Mouse (Mus musculus) heart, adult 8-10 months (tissue): ENCODE results near the gene Carmil2. TPM values are rescaled to one million over a fixed set of nuclear protein-coding genes. Genes with fewer than 3 reads are reported as not detected.
A peak's percentile ranks its signal among the peaks of the same experiment; 100 is the strongest.

Experiments used
- DNase-seq: peaks from one replicate; pipeline ENCODE4 v3.0.0; 2022; ENCODE audit warnings: low spot score
- total RNA-seq, 4 experiments: library from RNA; stranded (reverse); gene quantifications; 2 replicates each; pipeline ENCODE4 v1.2.4; 2022

Gene Carmil2
- total RNA-seq, 4 experiments from 2014 or later: 0.13 to 0.22 (median 0.14) TPM

DNA sequence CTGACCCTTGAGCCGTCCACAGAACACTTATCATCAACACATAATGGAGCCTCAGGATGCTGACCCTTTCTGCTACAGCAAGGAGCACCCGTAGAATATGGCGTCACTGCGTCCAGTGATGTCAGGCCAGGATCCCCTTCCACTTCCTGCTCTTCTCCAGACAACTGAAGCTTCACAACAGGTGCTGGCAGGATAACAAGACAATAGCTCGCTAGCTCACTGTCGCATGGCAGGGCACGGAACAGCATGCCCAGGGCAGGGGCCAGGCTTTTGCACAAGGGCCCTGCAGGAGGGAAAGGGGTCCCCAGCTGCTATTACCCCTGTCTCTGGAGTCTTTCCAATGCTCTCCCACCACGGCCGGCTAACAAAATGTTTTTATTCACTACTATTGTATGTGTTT lies 36.8 kb downstream of the Carmil2 start:
- no peak for DNase-seq

DNA sequence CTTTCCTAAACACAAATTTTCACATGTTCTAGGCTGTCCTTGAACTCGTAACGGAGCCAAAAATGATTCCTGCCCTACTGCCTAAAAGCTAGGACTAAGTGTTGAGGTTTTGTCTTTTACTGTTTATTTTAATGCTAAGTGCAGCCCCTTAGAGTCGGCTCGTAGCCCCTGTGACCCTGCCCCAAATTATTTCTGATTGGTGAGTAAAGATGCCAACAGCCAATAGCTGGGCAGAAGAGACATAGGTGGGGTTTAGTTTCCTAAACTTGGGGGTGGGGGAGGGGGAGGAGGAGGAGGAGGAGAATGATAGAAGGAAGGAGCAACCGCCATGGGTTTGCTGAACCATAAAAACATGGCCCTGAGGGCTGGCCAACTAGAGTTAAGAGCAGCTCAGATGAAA lies 39.7 kb downstream of the Carmil2 start:
- no peak for DNase-seq

DNA sequence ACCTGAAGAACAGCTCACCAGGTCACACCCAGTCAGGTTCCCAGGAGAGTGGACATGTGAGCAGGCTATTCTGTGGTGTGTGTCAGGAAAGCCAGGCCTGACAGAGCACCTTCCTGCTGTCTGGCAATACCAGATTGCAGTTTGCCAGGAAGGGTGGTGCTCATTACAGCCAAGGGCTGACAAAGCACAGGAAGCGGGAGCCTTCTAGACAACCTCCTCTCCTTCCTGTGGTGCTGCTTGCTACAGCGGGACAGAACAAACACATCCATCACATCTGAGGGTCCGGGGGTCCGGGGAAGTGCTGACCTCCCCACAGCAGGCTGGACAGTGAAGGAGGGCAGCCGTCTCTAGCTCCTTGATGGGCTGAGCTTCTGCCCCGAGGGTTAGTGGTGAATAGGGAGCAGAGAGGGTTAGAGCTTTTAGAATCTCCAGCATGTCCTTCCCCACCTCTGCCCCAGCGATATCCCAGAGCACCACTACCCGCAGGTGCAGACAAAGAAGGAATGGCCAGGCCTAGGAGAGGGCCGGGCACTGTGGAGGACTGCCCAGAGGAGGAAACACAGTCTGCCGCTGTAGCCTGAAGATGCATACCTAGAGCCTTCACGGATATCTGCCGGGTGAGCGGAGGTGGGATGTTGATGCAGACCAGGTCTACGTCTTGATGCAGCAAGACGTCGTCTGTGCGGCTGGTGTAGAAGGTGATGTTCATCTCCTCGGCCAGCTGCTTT lies 41.5 kb downstream of the Carmil2 start:
- DNase-seq: peak; percentile 81

DNA sequence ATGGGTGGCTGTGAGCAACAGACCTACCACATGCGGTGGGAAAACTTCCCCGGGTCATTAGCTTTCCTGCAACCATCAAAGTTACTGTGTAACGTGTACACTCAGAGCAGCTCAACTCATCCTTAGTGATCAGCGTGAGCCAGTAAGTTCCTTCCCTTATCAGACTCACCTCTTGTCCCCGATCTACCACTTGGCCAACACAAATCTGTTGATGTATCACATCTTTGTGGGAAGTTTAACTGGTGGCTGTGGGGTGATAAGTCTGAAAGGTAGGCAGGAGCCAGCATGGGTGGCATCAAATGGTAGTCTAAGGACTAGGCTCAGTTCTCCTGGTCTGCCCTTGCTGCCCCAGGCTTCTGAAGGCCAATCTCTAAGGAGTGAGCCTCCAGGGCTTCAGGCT lies 46.1 kb downstream of the Carmil2 start:
- DNase-seq: no peak

DNA sequence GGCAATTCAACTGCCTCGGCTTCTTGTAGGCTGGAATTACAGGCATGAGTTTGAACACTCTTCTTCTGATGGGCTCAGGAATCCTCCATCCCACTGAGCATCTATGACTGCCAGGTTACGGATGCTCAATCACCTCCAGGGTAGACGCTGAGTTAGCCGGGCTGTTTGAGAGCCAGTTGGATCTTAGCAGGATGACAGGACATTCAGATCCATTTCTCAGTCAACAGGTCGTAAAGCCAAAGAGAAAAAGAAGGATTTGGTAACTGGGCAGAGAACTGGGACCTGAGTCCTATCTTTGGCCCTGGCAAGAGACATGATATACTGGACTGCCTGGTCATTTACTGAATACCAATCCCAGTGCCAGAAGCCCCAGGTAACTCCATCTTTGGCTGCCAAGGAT lies 53.1 kb downstream of the Carmil2 start:
- DNase-seq: no peak

DNA sequence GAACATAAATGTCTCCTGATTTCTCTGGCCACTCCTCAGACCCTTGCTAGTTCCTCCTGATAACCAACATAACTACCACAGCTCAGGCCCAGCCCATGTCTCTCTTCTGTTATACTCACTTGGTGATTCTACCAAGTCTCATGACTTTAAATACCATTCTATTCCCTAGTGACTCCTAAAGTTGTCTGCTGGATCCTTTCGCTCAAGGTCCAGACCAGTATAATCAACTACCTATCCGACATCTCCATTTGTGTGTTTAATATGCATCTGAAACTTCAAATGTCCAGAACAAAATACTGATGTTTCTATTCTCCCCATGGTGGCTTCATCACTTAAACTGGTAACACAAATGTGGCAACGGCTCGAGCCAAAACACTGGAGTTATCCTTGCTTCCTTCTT lies 57.2 kb downstream of the Carmil2 start:
- DNase-seq: no peak

Other genes starting within 250 kb of the Carmil2 start
- gene Tppp3, start 214.7 kb upstream of the Carmil2 start, total RNA-seq: 10 to 100 TPM; 25.8 to 42.5 (median 34.9) TPM
- gene Zdhhc1, start 189.4 kb upstream of the Carmil2 start, total RNA-seq: 10 to 100 TPM; 13.0 to 15.3 (median 13.5) TPM
- gene Hsd11b2, start 167.5 kb upstream of the Carmil2 start, total RNA-seq: under 1 TPM in 1 of 4 experiments, not detected in 3; 0.22 TPM
- 10 to 100 TPM; 41.6 to 53.8 (median 51.7) TPM for gene Atp6v0d1, start 120.2 kb upstream of the Carmil2 start, total RNA-seq
- gene Ripor1, start 81.0 kb upstream of the Carmil2 start, total RNA-seq: 10 to 100 TPM; 45.5 to 50.0 (median 47.4) TPM
- gene Ctcf, start 49.7 kb upstream of the Carmil2 start, total RNA-seq: 10 to 100 TPM; 37.4 to 46.3 (median 40.7) TPM
- gene Agrp, start 48.9 kb upstream of the Carmil2 start, total RNA-seq: not detected
- 10 to 100 TPM; 10.2 to 11.5 (median 10.5) TPM for gene Acd, start 14.8 kb downstream of the Carmil2 start, total RNA-seq
- 1 to 10 TPM; 5.9 to 8.1 (median 7.0) TPM for gene Pard6a, start 14.9 kb downstream of the Carmil2 start, total RNA-seq
- gene 4933405L10Rik, start 21.4 kb downstream of the Carmil2 start, total RNA-seq: not detected
- 1 to 10 TPM; 1.2 to 2.7 (median 2.3) TPM for gene Enkd1, start 21.9 kb downstream of the Carmil2 start, total RNA-seq
- gene Gfod2, start 72.4 kb downstream of the Carmil2 start, total RNA-seq: 1 to 10 TPM; 2.8 to 3.9 (median 3.5) TPM
- 10 to 100 TPM; 17.4 to 20.0 (median 18.7) TPM for gene Ranbp10, start 141.1 kb downstream of the Carmil2 start, total RNA-seq
- not detected for gene Tsnaxip1, start 141.5 kb downstream of the Carmil2 start, total RNA-seq
- 1 to 10 TPM; 2.0 to 2.6 (median 2.5) TPM for gene Cenpt, start 167.0 kb downstream of the Carmil2 start, total RNA-seq
- 10 to 100 TPM; 26.4 to 30.7 (median 28.0) TPM for gene Thap11, start 168.9 kb downstream of the Carmil2 start, total RNA-seq
- gene Nutf2, start 174.3 kb downstream of the Carmil2 start, total RNA-seq: 10 to 100 TPM; 16.4 to 44.3 (median 30.6) TPM
- gene Edc4, start 194.6 kb downstream of the Carmil2 start, total RNA-seq: 10 to 100 TPM; 23.6 to 25.6 (median 24.2) TPM
- 1 to 10 TPM in 1 of 4 experiments, under 1 TPM in 3; 0.49 to 1.1 (median 0.85) TPM for gene Nrn1l, start 207.3 kb downstream of the Carmil2 start, total RNA-seq
- gene Pskh1, start 214.2 kb downstream of the Carmil2 start, total RNA-seq: 10 to 100 TPM; 15.6 to 19.2 (median 18.1) TPM
- gene Ctrl, start 247.6 kb downstream of the Carmil2 start, total RNA-seq: under 1 TPM in 1 of 4 experiments, not detected in 3; 0.44 TPM